Mouse (Mus musculus) liver, embryonic 15.5 days (tissue): ENCODE measurements at regions not wholly inside any gene's neighbourhood (a gene's known extent, or its start where the extent isn't known, plus 50 kb on each side); places are given as distances from the start of the nearest gene placed in this dataset.
A peak's percentile ranks its signal among the peaks of the same experiment; 100 is the strongest.

Experiments used
- ATAC-seq: fragments of 200-750 bp; cut with Nextera tagmentation; 2 replicates; pipeline ENCODE4 v1.8.0; 2017; ENCODE audit warnings: moderate number of reproducible peaks, mild to moderate bottlenecking, moderate library complexity; ENCODE audit not compliant: insufficient read depth
- H3K27ac ChIP-seq: fragments of 300-500 bp; sonication (generic); replicated peaks from 2 replicates; pipeline ENCODE4 v1.5.1; 2015; ENCODE audit warnings: mild to moderate bottlenecking, inconsistent platforms
- H3K27me3 ChIP-seq: fragments of 300-500 bp; sonication (generic); 2 replicates; pipeline ENCODE4 v1.6.1; 2015; ENCODE audit warnings: mild to moderate bottlenecking, inconsistent platforms
- H3K36me3 ChIP-seq: fragments of 300-500 bp; sonication (generic); replicated peaks from 2 replicates; pipeline ENCODE4 v1.6.1; 2015; ENCODE audit warnings: moderate library complexity, mild to moderate bottlenecking, inconsistent platforms
- H3K4me1 ChIP-seq: fragments of 300-500 bp; sonication (generic); replicated peaks from 2 replicates; pipeline ENCODE4 v1.6.1; 2015; ENCODE audit warnings: inconsistent platforms
- H3K4me2 ChIP-seq: fragments of 300-500 bp; sonication (generic); 2 replicates; pipeline ENCODE4 v1.6.1; 2015; ENCODE audit warnings: moderate library complexity, mild to moderate bottlenecking, inconsistent platforms
- H3K4me3 ChIP-seq: fragments of 300-500 bp; sonication (generic); replicated peaks from 2 replicates; pipeline ENCODE4 v1.5.1; 2015; ENCODE audit warnings: mild to moderate bottlenecking, inconsistent platforms
- H3K9ac ChIP-seq: fragments of 300-500 bp; sonication (generic); 2 replicates; pipeline ENCODE4 v1.6.1; 2015; ENCODE audit warnings: moderate library complexity, mild to moderate bottlenecking, inconsistent platforms
- H3K9me3 ChIP-seq: fragments of 300-500 bp; sonication (generic); replicated peaks from 2 replicates; pipeline ENCODE4 v1.6.1; 2016; ENCODE audit warnings: inconsistent platforms
- WGBS: fragments of 180-500 bp; shearing (Covaris S2); methylation state at CpG from one replicate; pipeline ENCODE4 v1.1.7; 2015; ENCODE audit warnings: mixed read lengths; ENCODE audit not compliant: insufficient replicate concordance; 5-methylcytosine and 5-hydroxymethylcytosine counted together

- Histone ChIP-seq H3K9me3 (no peaks in the 10 kb centered on the region), H3K36me3 (no peaks in the 10 kb centered on the region), H3K27me3 (no peaks in the 10 kb centered on the region), H3K27ac (no peak overlapping the region), H3K4me1 (no peaks in the 10 kb centered on the region; the same call in 1 of the 2 replicates), H3K4me2 (0 out of 2 replicates have a peak overlapping the region, but pooled peaks have one; percentile 19), H3K9ac (no peak overlapping the region), H3K4me3 (no peak overlapping the region)
- no peak for ATAC-seq
- WGBS = 24% methylated on average over 7 of the region's 7 CpGs
Observed at GRCm38 (mm10) chr8:11112908-11113532, 104.8 kb upstream of the Irs2 start.

- 51% methylated on average over 2 of the region's 2 CpGs for WGBS
Observed at GRCm38 (mm10) chr8:11111987-11112386, 103.7 kb upstream of the Irs2 start.

GRCm38 (mm10) chr8:11107435-11107834, 99.2 kb upstream of the Irs2 start:
- Histone ChIP-seq H3K27ac (no peak overlapping the region), H3K4me3 (no peak overlapping the region), H3K9ac (no peak overlapping the region), H3K4me2 (no peak overlapping the region), H3K27me3 (no peaks in the 10 kb centered on the region), H3K9me3 (no peaks in the 10 kb centered on the region), H3K36me3 (no peaks in the 10 kb centered on the region), H3K4me1 (no peaks in the 10 kb centered on the region)
- no peak for ATAC-seq
- 53% methylated on average over 1 of the region's 1 CpGs for WGBS

More at GRCm38 (mm10) chr8:11111987-11112386, 103.7 kb upstream of the Irs2 start:
- H3K4me2 ChIP-seq = no peak overlapping the region
- H3K27ac ChIP-seq = no peak overlapping the region
- H3K4me1 ChIP-seq = no peaks in the 10 kb centered on the region; the same call in 1 of the 2 replicates
- no peaks in the 10 kb centered on the region for H3K36me3 ChIP-seq
- H3K9ac ChIP-seq = no peak overlapping the region
- H3K4me3 ChIP-seq = no peak overlapping the region
- H3K27me3 ChIP-seq = no peaks in the 10 kb centered on the region
- ATAC-seq = no peak
- H3K9me3 ChIP-seq = no peaks in the 10 kb centered on the region

GRCm38 (mm10) chr8:11107021-11107420, 98.8 kb upstream of the Irs2 start:
- Histone ChIP-seq H3K27me3 (no peaks in the 10 kb centered on the region), H3K36me3 (no peaks in the 10 kb centered on the region), H3K4me3 (no peak overlapping the region), H3K4me1 (no peaks in the 10 kb centered on the region), H3K9me3 (no peaks in the 10 kb centered on the region), H3K4me2 (no peak overlapping the region), H3K27ac (no peak overlapping the region), H3K9ac (no peak overlapping the region)
- 57% methylated on average over 5 of the region's 5 CpGs for WGBS
- no peak for ATAC-seq

GRCm38 (mm10) chr8:11103745-11104607, 95.7 kb upstream of the Irs2 start:
- 58% methylated on average over 10 of the region's 10 CpGs for WGBS
- H3K27me3 ChIP-seq = no peaks in the 10 kb centered on the region
- no peak overlapping the region for H3K4me3 ChIP-seq
- no peaks in the 10 kb centered on the region for H3K9me3 ChIP-seq
- no peak overlapping the region for H3K4me2 ChIP-seq
- H3K4me1 ChIP-seq = no peaks in the 10 kb centered on the region
- no peaks in the 10 kb centered on the region for H3K36me3 ChIP-seq
- no peak overlapping the region for H3K9ac ChIP-seq
- ATAC-seq = no peak
- H3K27ac ChIP-seq = no peak overlapping the region

GRCm38 (mm10) chr8:11100310-11100709, 92.1 kb upstream of the Irs2 start:
- WGBS = 55% methylated on average over 3 of the region's 3 CpGs
- Histone ChIP-seq H3K9ac (no peak overlapping the region), H3K36me3 (no peaks in the 10 kb centered on the region), H3K9me3 (no peaks in the 10 kb centered on the region), H3K4me1 (no peaks in the 10 kb centered on the region), H3K4me2 (no peak overlapping the region), H3K27me3 (peaks cover 8% of the 10 kb centered on the region; the same call in 1 of the 2 replicates), H3K27ac (no peak overlapping the region), H3K4me3 (no peak overlapping the region)
- ATAC-seq = no peak

- WGBS = 65% methylated on average over 3 of the region's 3 CpGs
Observed at GRCm38 (mm10) chr8:11099591-11099855, 91.3 kb upstream of the Irs2 start.

GRCm38 (mm10) chr8:11098790-11099590, 90.7 kb upstream of the Irs2 start:
- no peaks in the 10 kb centered on the region for H3K9me3 ChIP-seq
- H3K36me3 ChIP-seq = no peaks in the 10 kb centered on the region
- H3K4me1 ChIP-seq = no peaks in the 10 kb centered on the region
- peaks cover 11% of the 10 kb centered on the region; the same call in 1 of the 2 replicates for H3K27me3 ChIP-seq
- H3K9ac ChIP-seq = no peak overlapping the region
- H3K4me3 ChIP-seq = no peak overlapping the region
- no peak overlapping the region for H3K4me2 ChIP-seq
- ATAC-seq = no peak
- 63% methylated on average over 11 of the region's 11 CpGs for WGBS
- no peak overlapping the region for H3K27ac ChIP-seq

More at GRCm38 (mm10) chr8:11099591-11099855, 91.3 kb upstream of the Irs2 start:
- H3K9ac ChIP-seq = no peak overlapping the region
- H3K4me2 ChIP-seq = no peak overlapping the region
- H3K27ac ChIP-seq = no peak overlapping the region
- no peak overlapping the region for H3K4me3 ChIP-seq
- H3K36me3 ChIP-seq = no peaks in the 10 kb centered on the region
- no peak for ATAC-seq
- H3K27me3 ChIP-seq = peaks cover 11% of the 10 kb centered on the region; the same call in 1 of the 2 replicates
- H3K4me1 ChIP-seq = no peaks in the 10 kb centered on the region
- H3K9me3 ChIP-seq = no peaks in the 10 kb centered on the region

GRCm38 (mm10) chr8:11098228-11098778, 90.0 kb upstream of the Irs2 start:
- Histone ChIP-seq H3K36me3 (no peaks in the 10 kb centered on the region), H3K4me2 (no peak overlapping the region), H3K27ac (no peak overlapping the region), H3K27me3 (peaks cover 11% of the 10 kb centered on the region; the same call in 1 of the 2 replicates), H3K9me3 (no peaks in the 10 kb centered on the region), H3K4me3 (no peak overlapping the region), H3K9ac (no peak overlapping the region), H3K4me1 (no peaks in the 10 kb centered on the region)
- WGBS = 26% methylated on average over 10 of the region's 10 CpGs
- ATAC-seq = no peak

- H3K9ac ChIP-seq = no peak overlapping the region
- no peak overlapping the region for H3K27ac ChIP-seq
- H3K36me3 ChIP-seq = no peaks in the 10 kb centered on the region
- no peak overlapping the region for H3K4me3 ChIP-seq
- 39% methylated on average over 3 of the region's 3 CpGs for WGBS
- H3K27me3 ChIP-seq = peaks cover 11% of the 10 kb centered on the region; the same call in 1 of the 2 replicates
- no peaks in the 10 kb centered on the region for H3K9me3 ChIP-seq
- no peak overlapping the region for H3K4me2 ChIP-seq
- ATAC-seq = no peak
- H3K4me1 ChIP-seq = peaks cover 1% of the 10 kb centered on the region
Observed at GRCm38 (mm10) chr8:11097813-11098212, 89.6 kb upstream of the Irs2 start.

GRCm38 (mm10) chr8:11094516-11094915, 86.3 kb upstream of the Irs2 start:
- no peak overlapping the region for H3K4me2 ChIP-seq
- H3K4me3 ChIP-seq = no peak overlapping the region
- peaks cover 20% of the 10 kb centered on the region for H3K4me1 ChIP-seq
- H3K36me3 ChIP-seq = no peaks in the 10 kb centered on the region
- no peak overlapping the region for H3K27ac ChIP-seq
- H3K9me3 ChIP-seq = no peaks in the 10 kb centered on the region
- WGBS = 14% methylated on average over 8 of the region's 8 CpGs
- no peak overlapping the region for H3K9ac ChIP-seq
- ATAC-seq = no peak
- H3K27me3 ChIP-seq = peaks cover 13% of the 10 kb centered on the region
